Mouse (Mus musculus) layer of hippocampus, adult 2 months (tissue): ENCODE measurements around the gene Oxtr. TPM values are rescaled to one million over a fixed set of nuclear protein-coding genes. Genes with fewer than 3 reads are reported as not detected.

Source experiments
- DNase-seq, 2 experiments: peaks; one replicate each; pipeline ENCODE4 v3.0.0; 2022; ENCODE audit warnings: low spot score in 2 of 2
- H3K27ac ChIP-seq: fragments of 200-600 bp; 2 replicates; pipeline ENCODE4 v1.8.1; 2022
- H3K4me3 ChIP-seq: fragments of 200-600 bp; 2 replicates; pipeline ENCODE4 v1.8.1; 2022; ENCODE audit warnings: mild to moderate bottlenecking
- CTCF ChIP-seq: fragments of 200-600 bp; conservative IDR thresholded peaks from 2 replicates; pipeline ENCODE4 v1.8.1; 2022; ENCODE audit warnings: antibody characterized with exemption, mild to moderate bottlenecking, moderate library complexity
- long read RNA-seq, 2 experiments: library from polyadenylated mRNA; stranded (forward); transcript quantifications; one replicate each; pipeline ENCODE4 v2.0.0; 2021; ENCODE audit warnings: borderline mapping rate in 2 of 2
- total RNA-seq, 2 experiments: library from RNA; stranded (reverse); gene quantifications; 2 replicates each; pipeline ENCODE4 v1.2.3; 2021

Gene Oxtr
- total RNA-seq: 1 to 10 TPM; 5.5 to 6.9 TPM
- long read RNA-seq, experiment 1, full-length matches to known transcripts: 3 of 10 reads
- long read RNA-seq, experiment 1, partial matches to known transcripts: 1 of 10 reads
- long read RNA-seq, experiment 1, other reads (novel, unspliced or antisense): 6 of 10 reads
- long read RNA-seq, experiment 2, full-length matches to known transcripts: 2 of 8 reads
- long read RNA-seq, experiment 2, partial matches to known transcripts: 0 of 8 reads
- long read RNA-seq, experiment 2, other reads (novel, unspliced or antisense): 6 of 8 reads

GRCm38 (mm10) chr6:112489910-112490559, at the start of gene Oxtr:
Gene Oxtr, minus strand, starts transcription at chr6:112489943.
- no peak for DNase-seq
- peak within 1 kb of the TSS; percentile 55 for H3K4me3 ChIP-seq
- TF ChIP-seq CTCF: no peak
- no peak within 1 kb of the TSS for H3K27ac ChIP-seq

- no peak for DNase-seq
- Histone ChIP-seq H3K27ac (no peak overlapping the region), H3K4me3 (no peak overlapping the region)
- TF ChIP-seq CTCF: no peak
These were observed 35.7 kb upstream of the Oxtr start for GRCm38 (mm10) chr6:112525434-112525833.

GRCm38 (mm10) chr6:112524459-112524858, 34.7 kb upstream of the Oxtr start:
- no peak for TF ChIP-seq CTCF
- DNase-seq: peak in 1 of 2 experiments; percentile 14
- Histone ChIP-seq H3K4me3 (no peak overlapping the region), H3K27ac (no peak overlapping the region)

- H3K27ac ChIP-seq: no peak overlapping the region
- no peak for TF ChIP-seq CTCF
- no peak overlapping the region for H3K4me3 ChIP-seq
- no peak for DNase-seq
These were observed 28.2 kb upstream of the Oxtr start for GRCm38 (mm10) chr6:112517991-112518390.

- H3K27ac ChIP-seq: no peak overlapping the region
- no peak for DNase-seq
- H3K4me3 ChIP-seq: no peak overlapping the region
- TF ChIP-seq CTCF: no peak
These were observed 27.8 kb upstream of the Oxtr start for GRCm38 (mm10) chr6:112517572-112517971.

- Histone ChIP-seq H3K27ac (no peak overlapping the region), H3K4me3 (no peak overlapping the region)
- no peak for TF ChIP-seq CTCF
- DNase-seq: no peak
These were observed 26.8 kb upstream of the Oxtr start for GRCm38 (mm10) chr6:112516496-112516895.

GRCm38 (mm10) chr6:112514591-112514990, 24.8 kb upstream of the Oxtr start:
- no peak for DNase-seq

GRCm38 (mm10) chr6:112510346-112510745, 20.6 kb upstream of the Oxtr start:
- Histone ChIP-seq H3K4me3 (no peak overlapping the region), H3K27ac (no peak overlapping the region)
- no peak for TF ChIP-seq CTCF
- DNase-seq: peak in 1 of 2 experiments; percentile 44

More at GRCm38 (mm10) chr6:112514591-112514990, 24.8 kb upstream of the Oxtr start:
- TF ChIP-seq CTCF: no peak
- no peak overlapping the region for H3K27ac ChIP-seq
- H3K4me3 ChIP-seq: no peak overlapping the region

GRCm38 (mm10) chr6:112509590-112510131, 19.9 kb upstream of the Oxtr start:
- TF ChIP-seq CTCF: no peak
- Histone ChIP-seq H3K4me3 (no peak overlapping the region), H3K27ac (no peak overlapping the region; the same call in 1 of the 2 replicates)
- peak in 1 of 2 experiments; percentile 40 for DNase-seq

GRCm38 (mm10) chr6:112507617-112508016, 17.9 kb upstream of the Oxtr start:
- Histone ChIP-seq H3K27ac (no peak overlapping the region), H3K4me3 (no peak overlapping the region)
- DNase-seq: no peak
- TF ChIP-seq CTCF: no peak

GRCm38 (mm10) chr6:112501156-112501555, 11.4 kb upstream of the Oxtr start:
- no peak overlapping the region for H3K27ac ChIP-seq
- DNase-seq: peak in 1 of 2 experiments; percentile 44
- TF ChIP-seq CTCF: peak; percentile 18; the same call in 1 of the 2 replicates
- no peak overlapping the region for H3K4me3 ChIP-seq

GRCm38 (mm10) chr6:112499456-112499855, 9.7 kb upstream of the Oxtr start:
- DNase-seq: no peak
- Histone ChIP-seq H3K27ac (no peak overlapping the region), H3K4me3 (no peak overlapping the region)
- no peak for TF ChIP-seq CTCF

GRCm38 (mm10) chr6:112498716-112499115, 9.0 kb upstream of the Oxtr start:
- no peak for DNase-seq
- TF ChIP-seq CTCF: no peak
- no peak overlapping the region for H3K4me3 ChIP-seq
- H3K27ac ChIP-seq: no peak overlapping the region
